Mouse (Mus musculus): ENCODE results near the gene Gm5089.

The Gm5089 gene

DNA sequence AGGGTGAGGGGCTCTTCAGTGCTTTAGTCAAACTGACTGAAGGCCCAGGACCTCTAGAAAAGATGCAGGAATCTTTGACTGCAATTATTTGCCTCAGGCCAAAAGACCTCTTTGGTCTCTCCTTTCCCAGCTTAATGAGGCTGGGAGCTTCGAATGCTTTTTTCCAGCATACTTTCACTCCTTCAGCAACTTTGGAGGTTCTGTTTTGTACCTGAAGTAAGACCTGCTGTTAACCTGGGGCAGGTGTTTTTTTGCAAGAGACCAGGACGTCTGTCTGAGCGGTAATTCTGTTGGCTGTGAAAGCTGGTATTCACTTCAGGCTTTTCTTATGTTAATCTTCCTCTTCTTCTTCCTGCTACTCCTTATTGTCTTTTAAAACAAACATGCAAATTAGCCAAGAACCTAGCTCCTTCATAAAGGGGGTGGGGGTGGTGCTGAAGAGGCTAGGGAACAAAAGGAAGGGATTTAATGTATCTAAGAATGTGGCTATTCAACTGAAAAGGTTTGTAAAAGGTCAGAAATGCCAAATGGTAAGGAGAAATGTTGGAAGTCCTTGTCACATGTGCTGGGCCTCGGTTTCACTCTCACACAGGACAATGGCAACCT is 34.6 kb downstream of the Gm5089 start:
- no peak for DNase-seq

- DNase-seq: no peak
These were observed 36.1 kb downstream of the Gm5089 start for GRCm38 (mm10) chr14:122414786-122415185.

DNA sequence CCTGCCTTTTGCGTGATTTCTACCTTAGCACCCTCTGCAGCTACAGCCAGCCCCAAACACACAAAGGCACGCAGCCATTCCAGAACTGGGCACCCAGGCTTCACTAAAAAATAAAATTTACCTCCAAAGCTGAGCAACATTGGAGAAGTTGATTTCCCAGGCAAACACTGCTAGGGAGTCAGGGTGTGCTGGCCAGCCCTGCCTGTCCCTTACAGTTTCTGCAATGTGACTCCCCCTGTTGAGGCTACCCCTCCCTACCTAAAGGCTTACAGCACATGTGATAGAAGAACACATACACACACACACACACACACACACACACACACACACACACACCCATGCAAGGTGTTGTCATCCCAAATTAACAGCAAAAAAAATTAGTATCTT is 37.4 kb downstream of the Gm5089 start:
- no peak for DNase-seq

DNA sequence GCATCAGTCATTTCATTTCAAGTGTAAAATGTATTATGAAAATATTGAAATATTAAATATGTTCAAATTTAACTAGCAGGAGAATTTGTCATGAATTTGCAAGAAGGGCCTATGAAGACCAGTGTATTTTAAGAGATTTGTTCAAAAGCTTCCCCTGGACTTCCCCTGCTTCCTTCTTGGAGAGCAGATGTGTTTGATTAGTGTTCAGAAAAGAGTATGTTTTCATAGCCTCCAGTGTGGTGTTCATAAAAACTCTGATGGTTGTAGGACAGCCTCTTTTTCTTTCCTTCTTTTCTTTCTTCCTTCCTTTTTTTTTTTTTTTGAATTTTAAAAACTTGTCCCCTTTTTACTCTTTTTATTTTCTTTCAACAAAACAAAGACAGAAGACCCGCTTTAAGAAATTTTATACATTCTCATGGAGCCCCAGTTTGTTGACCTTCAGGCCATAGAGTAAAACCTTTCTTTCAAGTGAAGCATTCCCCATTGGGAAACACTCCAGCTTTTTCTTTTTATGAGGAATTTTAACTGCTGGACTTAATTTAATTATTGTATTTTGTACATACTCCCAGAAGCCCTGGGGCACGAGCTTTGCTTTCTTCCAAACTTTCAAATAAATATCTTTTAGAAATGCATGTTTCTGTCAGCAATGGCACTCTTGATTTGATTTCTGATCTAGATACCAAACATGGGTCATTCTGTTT is 37.9 kb downstream of the Gm5089 start:
- DNase-seq: no peak

- DNase-seq: no peak
These were observed 44.2 kb downstream of the Gm5089 start for GRCm38 (mm10) chr14:122406541-122407219.

DNA sequence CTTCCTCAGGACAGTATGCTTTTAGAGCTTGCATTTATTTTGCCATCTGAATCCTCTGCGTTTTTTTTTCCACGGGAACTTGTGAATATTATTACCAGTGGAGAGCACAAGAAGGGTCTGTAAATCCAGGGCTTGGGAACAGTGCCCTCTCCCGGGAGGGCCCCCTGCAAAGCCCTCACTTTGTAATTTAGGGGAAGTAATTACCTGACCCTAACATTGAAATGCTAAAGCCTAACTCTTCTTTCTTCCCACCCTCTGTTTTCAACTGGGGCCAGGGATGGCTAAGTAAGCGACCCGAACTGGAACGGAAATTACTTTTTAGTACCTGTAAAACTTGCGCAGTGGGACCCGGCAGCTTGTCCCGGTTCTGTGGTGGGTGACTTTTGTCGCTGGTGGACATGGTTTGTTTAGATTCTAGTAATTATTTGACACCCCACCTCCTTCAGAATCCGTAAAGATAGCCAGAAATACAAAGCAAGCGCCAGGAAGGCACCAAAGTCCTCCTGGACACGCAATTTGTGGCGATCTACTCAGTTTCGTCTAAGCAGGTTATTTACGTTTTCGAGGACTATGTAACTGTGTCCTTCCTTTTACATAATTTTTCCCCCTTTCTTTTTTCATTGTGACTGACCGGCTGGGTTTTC is 44.9 kb downstream of the Gm5089 start:
- no peak for DNase-seq

GRCm38 (mm10) chr14:122405236-122405635 is 45.7 kb downstream of the Gm5089 start:
- DNase-seq: no peak

GRCm38 (mm10) chr14:122404596-122405154 is 46.2 kb downstream of the Gm5089 start:
- no peak for DNase-seq

GRCm38 (mm10) chr14:122403422-122403940 is 47.4 kb downstream of the Gm5089 start:
- DNase-seq: no peak

GRCm38 (mm10) chr14:122402716-122403258 is 48.1 kb downstream of the Gm5089 start:
- no peak for DNase-seq

DNA sequence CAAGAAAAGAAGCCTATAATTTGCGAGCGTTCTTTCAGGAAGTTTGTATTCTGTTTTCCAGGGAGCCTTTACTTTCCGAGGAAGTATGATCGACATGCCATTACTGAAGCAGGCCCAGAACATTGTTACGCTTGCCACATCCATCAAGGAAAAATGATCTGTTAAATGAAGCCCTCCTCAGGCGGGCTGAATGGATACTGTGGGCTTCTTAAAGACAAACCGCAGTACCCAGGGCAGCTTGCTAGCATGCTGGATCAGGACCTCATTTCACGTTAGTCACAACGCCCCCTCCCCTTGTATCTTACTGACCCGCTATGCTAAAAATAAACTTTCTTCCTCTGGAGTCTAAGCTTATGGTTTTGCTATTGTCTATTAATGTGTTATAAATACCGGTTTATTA is 49.0 kb downstream of the Gm5089 start:
- no peak for DNase-seq

DNA sequence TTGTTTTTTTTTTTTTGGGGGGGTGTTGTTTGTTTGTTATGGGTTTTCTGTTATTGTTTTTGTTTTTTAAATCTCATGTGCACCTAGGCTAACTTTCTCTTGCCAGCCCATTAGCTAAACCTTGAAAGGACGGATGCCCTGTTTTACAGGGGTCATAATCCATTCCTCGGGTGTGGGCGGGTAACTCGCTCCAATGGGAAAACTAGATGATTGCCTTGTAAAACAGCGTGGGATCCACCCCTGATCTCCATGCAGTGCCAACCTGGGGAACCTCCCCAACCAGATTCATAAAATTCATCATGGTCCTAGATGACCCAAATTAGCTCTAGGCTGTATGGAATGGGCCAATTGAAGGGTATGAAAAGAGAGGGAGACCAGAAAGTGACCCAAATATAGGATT is 51.0 kb downstream of the Gm5089 start:
- no peak for DNase-seq

- no peak for DNase-seq
These were observed 52.2 kb downstream of the Gm5089 start for GRCm38 (mm10) chr14:122398676-122399075.

DNA sequence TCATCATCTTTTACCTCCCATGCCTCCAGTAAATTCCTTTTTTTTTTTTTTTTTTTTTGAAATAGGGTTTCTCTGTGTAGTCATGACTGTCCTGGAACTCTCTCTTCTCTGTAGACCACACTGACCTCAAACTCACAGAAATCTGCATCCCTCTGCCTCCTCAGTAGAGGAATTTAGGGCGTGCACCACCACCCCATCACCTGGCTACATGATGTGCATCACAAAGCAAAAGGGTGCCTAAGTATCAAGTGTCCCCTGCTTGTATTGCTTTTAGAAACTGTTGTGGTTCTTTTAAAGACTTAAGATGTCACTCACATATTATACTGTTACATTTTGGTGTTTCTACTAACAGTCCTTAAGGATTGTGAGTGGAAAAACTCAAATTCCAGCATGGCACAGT is 57.8 kb downstream of the Gm5089 start:
- DNase-seq: no peak

- no peak for DNase-seq
These were observed 60.0 kb downstream of the Gm5089 start for GRCm38 (mm10) chr14:122390935-122391334.

DNA sequence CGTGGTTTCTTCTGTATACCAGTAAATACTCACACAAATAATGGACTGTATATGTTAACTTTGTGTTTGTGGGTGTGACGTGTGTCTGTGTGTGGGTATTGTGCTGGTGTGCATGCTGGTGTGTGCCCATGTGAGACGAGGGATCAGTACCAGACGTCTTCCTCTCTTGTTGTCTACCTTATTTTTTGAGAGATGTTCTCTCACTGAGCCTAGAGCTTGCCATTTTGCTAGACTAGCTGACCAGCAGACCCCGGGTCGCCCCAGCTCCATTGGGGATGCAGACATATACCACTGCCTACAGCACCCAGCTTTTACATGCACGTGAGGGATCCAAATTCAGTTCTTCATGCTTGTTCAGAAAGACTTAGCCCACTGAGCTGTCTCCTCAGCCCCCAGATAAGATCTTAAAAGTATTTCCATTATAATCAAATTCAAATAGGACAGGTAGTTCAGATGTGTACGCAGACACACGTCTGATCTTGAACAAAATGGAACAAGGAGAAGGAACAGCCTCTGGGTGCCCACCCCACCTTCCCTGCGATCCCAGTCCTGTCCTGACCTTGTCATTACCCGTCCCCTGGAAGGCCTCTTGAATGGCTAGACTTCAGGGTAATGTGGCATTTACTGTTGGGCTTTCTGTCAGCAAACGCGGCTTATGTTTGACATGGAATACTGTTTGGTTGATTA is 61.1 kb downstream of the Gm5089 start:
- DNase-seq: no peak

GRCm38 (mm10) chr14:122388431-122389031 is 62.4 kb downstream of the Gm5089 start:
- no peak for DNase-seq

GRCm38 (mm10) chr14:122387781-122388180 is 63.1 kb downstream of the Gm5089 start:
- no peak for DNase-seq

GRCm38 (mm10) chr14:122386281-122387130 is 64.4 kb downstream of the Gm5089 start:
- DNase-seq: no peak

DNA sequence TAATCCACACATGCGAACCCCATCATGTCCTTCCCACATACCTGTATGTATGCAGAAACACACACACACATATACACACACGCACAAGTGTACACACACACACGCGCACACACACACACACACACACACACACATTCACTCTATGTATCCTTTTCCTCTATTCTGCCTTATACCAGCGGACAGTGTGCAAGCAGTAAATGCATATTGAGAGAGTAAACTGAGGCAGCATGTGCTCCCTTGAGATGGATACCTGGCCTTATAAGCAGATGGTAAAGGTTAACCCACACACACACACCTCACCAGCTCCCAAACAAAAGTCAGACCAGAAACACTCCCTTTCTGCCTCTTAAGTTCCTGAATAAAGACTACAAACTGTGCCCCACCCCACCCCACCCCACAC is 65.2 kb downstream of the Gm5089 start:
- DNase-seq: no peak

DNA sequence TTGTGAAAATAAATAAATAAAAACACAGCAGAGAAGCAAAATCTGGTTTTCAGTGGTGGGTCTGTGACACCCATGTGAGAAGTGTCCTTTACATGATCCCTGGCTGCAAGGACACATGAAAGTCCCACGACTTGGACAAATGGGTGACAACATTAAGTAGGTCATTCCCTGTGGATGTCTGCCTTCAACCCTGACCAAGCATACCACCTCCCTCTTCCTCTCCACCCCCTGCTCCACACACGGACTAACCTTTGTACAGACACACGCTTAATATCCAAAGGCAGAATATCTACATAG is 65.7 kb downstream of the Gm5089 start:
- DNase-seq: no peak
